Mouse (Mus musculus): ENCODE measurements around the gene Serpina3i. TPM values are rescaled to one million over a fixed set of nuclear protein-coding genes. Genes with fewer than 3 reads are reported as not detected.

Gene Serpina3i
- polyA plus RNA-seq, 1 experiment from 2014 or later: not detected

- H3K9ac ChIP-seq (ENCODE audit: low read depth, low read length): no peak overlapping the region
- H3K9me3 ChIP-seq (replicated peaks; ENCODE audit: control insufficient read depth, low read length): no peaks in the 10 kb centered on the region
- H3K4me3 ChIP-seq (ENCODE audit: low read depth, low read length): no peak overlapping the region
- no peaks in the 10 kb centered on the region for H3K4me1 ChIP-seq (ENCODE audit: control insufficient read depth, insufficient read depth, low read length)
- 16% methylated on average over 3 of the region's 3 CpGs for WGBS (ENCODE audit: insufficient replicate concordance)
- H3K4me2 ChIP-seq: no peak overlapping the region
- ATAC-seq (replicated peaks; ENCODE audit: insufficient number of reproducible peaks, low FRiP score, low TSS enrichment): no peak
- no peaks in the 10 kb centered on the region for H3K36me3 ChIP-seq (ENCODE audit: control insufficient read depth, insufficient read depth, low read length)
- H3K27ac ChIP-seq (ENCODE audit: low read depth, low read length): no peak overlapping the region
- H3K27me3 ChIP-seq (ENCODE audit: control insufficient read depth, insufficient read depth, low read length): no peaks in the 10 kb centered on the region
Observed at GRCm38 (mm10) chr12:104279056-104279435, 16.1 kb downstream of the Serpina3i start.

DNA sequence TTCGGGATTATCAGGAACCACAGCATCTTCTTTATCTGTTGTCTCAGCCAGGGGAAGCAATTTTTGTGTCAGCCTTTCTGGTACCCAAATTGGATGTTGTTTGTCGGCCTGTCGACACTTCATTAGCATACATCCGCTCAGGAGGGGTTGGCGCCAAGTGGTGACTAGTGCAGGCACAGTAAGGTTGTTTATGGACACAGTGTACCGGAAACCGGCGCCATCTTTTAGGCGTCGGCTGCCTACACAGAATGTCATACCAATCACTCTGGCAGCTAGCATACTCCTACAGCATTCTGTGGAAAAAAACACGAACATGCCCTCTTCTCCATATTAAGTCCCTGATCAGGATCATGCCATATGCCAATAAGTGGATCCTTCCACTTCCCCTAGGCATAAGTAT lies 20.5 kb downstream of the Serpina3i start:
- no peaks in the 10 kb centered on the region for H3K36me3 ChIP-seq (ENCODE audit: control insufficient read depth, insufficient read depth, low read length)

GRCm38 (mm10) chr12:104288336-104288735 lies 25.4 kb downstream of the Serpina3i start:
- H3K4me2 ChIP-seq: no peak overlapping the region
- no peak overlapping the region for H3K9ac ChIP-seq (ENCODE audit: low read depth, low read length)
- no peaks in the 10 kb centered on the region for H3K36me3 ChIP-seq (ENCODE audit: control insufficient read depth, insufficient read depth, low read length)
- H3K4me1 ChIP-seq (ENCODE audit: control insufficient read depth, insufficient read depth, low read length): no peaks in the 10 kb centered on the region
- H3K27me3 ChIP-seq (ENCODE audit: control insufficient read depth, insufficient read depth, low read length): no peaks in the 10 kb centered on the region
- no peaks in the 10 kb centered on the region for H3K9me3 ChIP-seq (replicated peaks; ENCODE audit: control insufficient read depth, low read length)
- ATAC-seq (replicated peaks; ENCODE audit: insufficient number of reproducible peaks, low FRiP score, low TSS enrichment): no peak
- no peak overlapping the region for H3K27ac ChIP-seq (ENCODE audit: low read depth, low read length)
- H3K4me3 ChIP-seq (ENCODE audit: low read depth, low read length): no peak overlapping the region

More for the DNA sequence above, 20.5 kb downstream of the Serpina3i start:
- H3K27ac ChIP-seq (ENCODE audit: low read depth, low read length): no peak overlapping the region
- no peak overlapping the region for H3K9ac ChIP-seq (ENCODE audit: low read depth, low read length)
- 80% methylated on average over 11 of the region's 11 CpGs for WGBS (ENCODE audit: insufficient replicate concordance)
- ATAC-seq (replicated peaks; ENCODE audit: insufficient number of reproducible peaks, low FRiP score, low TSS enrichment): no peak
- no peaks in the 10 kb centered on the region for H3K9me3 ChIP-seq (replicated peaks; ENCODE audit: control insufficient read depth, low read length)
- H3K27me3 ChIP-seq (ENCODE audit: control insufficient read depth, insufficient read depth, low read length): no peaks in the 10 kb centered on the region
- H3K4me3 ChIP-seq (ENCODE audit: low read depth, low read length): no peak overlapping the region
- H3K4me1 ChIP-seq (ENCODE audit: control insufficient read depth, insufficient read depth, low read length): no peaks in the 10 kb centered on the region
- no peak overlapping the region for H3K4me2 ChIP-seq

DNA sequence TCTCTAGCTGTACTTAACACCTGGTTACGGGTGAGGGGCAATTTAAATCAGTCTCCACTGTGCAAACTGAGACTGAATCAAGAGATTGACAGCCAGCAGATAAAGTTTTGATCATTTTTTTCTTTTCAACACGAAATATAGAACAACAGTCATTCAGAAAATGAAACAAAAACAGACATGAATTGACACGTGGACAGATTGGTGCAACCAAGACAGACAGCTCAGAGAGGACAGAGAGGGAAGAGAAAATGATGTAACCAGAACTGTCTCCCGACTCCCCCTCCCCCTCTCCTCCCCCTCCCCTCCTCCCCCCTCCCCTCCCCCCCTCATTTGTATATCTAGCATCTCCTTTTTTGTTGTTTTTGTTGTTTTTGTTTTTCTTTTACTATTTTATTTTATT lies 26.9 kb downstream of the Serpina3i start:
- 36% methylated on average over 4 of the region's 4 CpGs for WGBS (ENCODE audit: insufficient replicate concordance)
- Histone ChIP-seq H3K27me3 (ENCODE audit: control insufficient read depth, insufficient read depth, low read length) (no peaks in the 10 kb centered on the region), H3K9me3 (replicated peaks; ENCODE audit: control insufficient read depth, low read length) (no peaks in the 10 kb centered on the region), H3K4me3 (ENCODE audit: low read depth, low read length) (no peak overlapping the region), H3K27ac (ENCODE audit: low read depth, low read length) (no peak overlapping the region), H3K9ac (ENCODE audit: low read depth, low read length) (no peak overlapping the region), H3K36me3 (ENCODE audit: control insufficient read depth, insufficient read depth, low read length) (no peaks in the 10 kb centered on the region), H3K4me1 (ENCODE audit: control insufficient read depth, insufficient read depth, low read length) (no peaks in the 10 kb centered on the region), H3K4me2 (no peak overlapping the region)
- ATAC-seq (replicated peaks; ENCODE audit: insufficient number of reproducible peaks, low FRiP score, low TSS enrichment): no peak

DNA sequence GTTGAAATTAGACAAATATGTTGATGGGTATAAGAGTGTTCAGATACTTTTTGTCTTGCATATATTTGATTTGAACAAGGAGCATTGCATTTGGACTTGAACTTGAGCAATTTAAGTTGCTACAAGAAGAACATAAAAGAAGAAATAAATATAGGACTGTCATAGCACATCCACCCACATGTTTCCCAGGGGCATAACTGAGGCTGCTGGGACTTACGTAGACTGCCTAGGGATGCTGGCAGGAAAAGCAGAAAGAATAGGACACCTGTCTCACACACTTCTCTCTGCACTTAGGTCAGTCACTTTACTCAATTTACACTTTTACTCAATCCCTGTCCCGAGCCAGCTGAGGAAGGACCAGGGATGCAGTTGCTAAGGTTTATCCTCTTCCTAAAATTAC lies 31.0 kb downstream of the Serpina3i start:
- H3K4me1 ChIP-seq (ENCODE audit: control insufficient read depth, insufficient read depth, low read length): no peaks in the 10 kb centered on the region
- H3K36me3 ChIP-seq (ENCODE audit: control insufficient read depth, insufficient read depth, low read length): no peaks in the 10 kb centered on the region
- H3K9me3 ChIP-seq (replicated peaks; ENCODE audit: control insufficient read depth, low read length): no peaks in the 10 kb centered on the region
- no peak overlapping the region for H3K9ac ChIP-seq (ENCODE audit: low read depth, low read length)
- H3K27ac ChIP-seq (ENCODE audit: low read depth, low read length): no peak overlapping the region
- no peak overlapping the region for H3K4me2 ChIP-seq
- H3K4me3 ChIP-seq (ENCODE audit: low read depth, low read length): no peak overlapping the region
- no peaks in the 10 kb centered on the region for H3K27me3 ChIP-seq (ENCODE audit: control insufficient read depth, insufficient read depth, low read length)
- 77% methylated on average over 2 of the region's 2 CpGs for WGBS (ENCODE audit: insufficient replicate concordance)
- no peak for ATAC-seq (replicated peaks; ENCODE audit: insufficient number of reproducible peaks, low FRiP score, low TSS enrichment)

DNA sequence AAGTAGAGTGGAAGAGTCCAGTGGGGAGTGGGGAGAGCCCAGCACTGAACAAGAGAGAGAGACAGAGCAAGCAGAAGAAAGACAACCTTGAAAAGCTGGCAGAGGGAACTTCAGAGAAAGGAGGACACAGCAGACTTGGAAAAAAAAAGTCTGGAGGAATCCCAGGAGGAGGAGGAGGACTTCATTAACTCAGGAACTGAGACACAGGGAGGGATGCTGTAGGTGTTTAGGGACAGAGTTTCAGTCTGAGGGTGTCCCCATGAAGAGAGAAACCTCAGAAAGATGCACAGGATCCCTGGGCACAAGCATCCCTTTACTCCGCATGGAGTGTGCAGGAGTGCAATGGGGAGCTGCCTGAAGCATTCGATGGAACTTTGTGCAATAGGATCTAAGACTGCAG lies 35.1 kb downstream of the Serpina3i start:
- no peak overlapping the region for H3K9ac ChIP-seq (ENCODE audit: low read depth, low read length)
- no peaks in the 10 kb centered on the region for H3K27me3 ChIP-seq (ENCODE audit: control insufficient read depth, insufficient read depth, low read length)
- H3K4me3 ChIP-seq (ENCODE audit: low read depth, low read length): no peak overlapping the region
- H3K27ac ChIP-seq (ENCODE audit: low read depth, low read length): no peak overlapping the region
- 85% methylated on average over 2 of the region's 2 CpGs for WGBS (ENCODE audit: insufficient replicate concordance)
- H3K4me1 ChIP-seq (ENCODE audit: control insufficient read depth, insufficient read depth, low read length): no peaks in the 10 kb centered on the region
- no peaks in the 10 kb centered on the region for H3K9me3 ChIP-seq (replicated peaks; ENCODE audit: control insufficient read depth, low read length)
- H3K36me3 ChIP-seq (ENCODE audit: control insufficient read depth, insufficient read depth, low read length): no peaks in the 10 kb centered on the region
- no peak overlapping the region for H3K4me2 ChIP-seq
- no peak for ATAC-seq (replicated peaks; ENCODE audit: insufficient number of reproducible peaks, low FRiP score, low TSS enrichment)

DNA sequence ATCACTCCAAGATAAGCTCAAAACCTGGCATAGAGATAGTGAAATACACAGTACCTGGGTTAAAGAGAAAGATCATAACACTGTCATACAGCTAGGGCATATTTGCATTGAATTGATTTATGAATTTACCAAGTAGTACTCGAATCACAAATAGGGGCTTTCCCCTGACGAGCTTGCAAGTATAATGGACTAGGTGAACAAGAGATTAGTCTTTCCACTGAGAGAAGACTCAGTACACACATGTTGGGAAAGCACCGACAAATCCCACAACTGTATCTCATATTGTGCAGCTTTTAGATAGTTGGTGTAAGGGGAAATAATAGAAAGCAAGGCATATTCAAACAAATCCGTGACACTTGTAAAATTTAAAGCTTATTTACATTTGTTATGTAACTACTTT lies 43.1 kb downstream of the Serpina3i start:
- WGBS (ENCODE audit: insufficient replicate concordance): 81% methylated on average over 4 of the region's 4 CpGs
- Histone ChIP-seq H3K9ac (ENCODE audit: low read depth, low read length) (no peak overlapping the region), H3K4me2 (no peak overlapping the region), H3K36me3 (ENCODE audit: control insufficient read depth, insufficient read depth, low read length) (no peaks in the 10 kb centered on the region), H3K27ac (ENCODE audit: low read depth, low read length) (no peak overlapping the region), H3K4me1 (ENCODE audit: control insufficient read depth, insufficient read depth, low read length) (no peaks in the 10 kb centered on the region), H3K9me3 (replicated peaks; ENCODE audit: control insufficient read depth, low read length) (no peaks in the 10 kb centered on the region), H3K4me3 (ENCODE audit: low read depth, low read length) (no peak overlapping the region), H3K27me3 (ENCODE audit: control insufficient read depth, insufficient read depth, low read length) (no peaks in the 10 kb centered on the region)
- ATAC-seq (replicated peaks; ENCODE audit: insufficient number of reproducible peaks, low FRiP score, low TSS enrichment): no peak

DNA sequence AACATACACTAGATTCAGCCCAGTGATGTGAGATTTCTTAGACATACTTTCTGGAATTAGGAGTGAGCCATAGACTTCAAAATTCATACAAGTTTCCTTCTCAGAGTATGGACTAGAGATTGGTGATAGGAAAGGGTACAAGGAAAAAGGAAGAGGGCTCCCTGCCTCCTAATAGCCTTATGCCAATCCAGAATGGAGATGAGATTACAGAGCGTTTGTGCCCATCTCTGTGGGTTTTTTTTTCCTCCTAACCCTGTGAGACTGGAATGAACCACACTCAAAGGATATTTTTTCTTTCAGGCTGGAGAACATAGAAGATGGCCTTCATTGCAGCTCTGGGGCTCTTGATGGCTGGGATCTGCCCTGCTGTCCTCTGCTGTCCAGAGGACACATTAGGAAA lies 51.3 kb downstream of the Serpina3i start, which contains the start of gene Serpina3j:
Gene Serpina3j, plus strand, starts transcription at position 301 of the 400 bp plus-strand sequence.
- Histone ChIP-seq H3K4me1 (ENCODE audit: control insufficient read depth, insufficient read depth, low read length) (no peaks in the 10 kb centered on the region), H3K36me3 (ENCODE audit: control insufficient read depth, insufficient read depth, low read length) (no peaks in the 10 kb centered on the region), H3K4me2 (no peak within 1 kb of the TSS), H3K4me3 (ENCODE audit: low read depth, low read length) (no peak within 1 kb of the TSS), H3K27me3 (ENCODE audit: control insufficient read depth, insufficient read depth, low read length) (no peaks in the 10 kb centered on the region), H3K27ac (ENCODE audit: low read depth, low read length) (no peak within 1 kb of the TSS), H3K9ac (ENCODE audit: low read depth, low read length) (no peak within 1 kb of the TSS), H3K9me3 (replicated peaks; ENCODE audit: control insufficient read depth, low read length) (0 out of 2 replicates have a peak, but pooled peaks cover 2% of the 10 kb centered on the region)
- ATAC-seq (replicated peaks; ENCODE audit: insufficient number of reproducible peaks, low FRiP score, low TSS enrichment): no peak
- WGBS (ENCODE audit: insufficient replicate concordance): 70% methylated on average over 1 of the region's 1 CpGs
